Mouse (Mus musculus): ENCODE data around the gene Relch. TPM values are rescaled to one million over a fixed set of nuclear protein-coding genes. Genes with fewer than 3 reads are reported as not detected.

The Relch gene
- polyA plus RNA-seq, 1 experiment from 2014 or later = 16.3 TPM

GRCm38 (mm10) chr1:105674763-105675162 lies 11.1 kb downstream of the Relch start:
- Histone ChIP-seq H3K9me3 (replicated peaks; ENCODE audit: control insufficient read depth, low read length) (no peaks in the 10 kb centered on the region), H3K4me2 (ENCODE audit: low read depth, low read length) (no peak overlapping the region), H3K36me3 (ENCODE audit: control insufficient read depth, insufficient read depth) (0 out of 2 replicates have a peak, but pooled peaks cover 2% of the 10 kb centered on the region), H3K27me3 (ENCODE audit: control insufficient read depth, insufficient read depth, low read length) (no peaks in the 10 kb centered on the region), H3K27ac (ENCODE audit: low read length) (no peak overlapping the region), H3K9ac (ENCODE audit: low read length) (no peak overlapping the region), H3K4me1 (ENCODE audit: control insufficient read depth, insufficient read depth, low read length) (no peaks in the 10 kb centered on the region), H3K4me3 (ENCODE audit: low read length) (no peak overlapping the region)
- 84% methylated on average over 2 of the region's 2 CpGs for WGBS
- ATAC-seq (replicated peaks; ENCODE audit: extremely low read depth, insufficient read depth, low FRiP score) = no peak

GRCm38 (mm10) chr1:105680587-105680986 lies 16.9 kb downstream of the Relch start:
- Histone ChIP-seq H3K27me3 (ENCODE audit: control insufficient read depth, insufficient read depth, low read length) (no peaks in the 10 kb centered on the region), H3K4me3 (ENCODE audit: low read length) (no peak overlapping the region), H3K27ac (ENCODE audit: low read length) (no peak overlapping the region), H3K9ac (ENCODE audit: low read length) (no peak overlapping the region), H3K4me1 (ENCODE audit: control insufficient read depth, insufficient read depth, low read length) (no peaks in the 10 kb centered on the region), H3K9me3 (replicated peaks; ENCODE audit: control insufficient read depth, low read length) (no peaks in the 10 kb centered on the region), H3K4me2 (ENCODE audit: low read depth, low read length) (no peak overlapping the region), H3K36me3 (ENCODE audit: control insufficient read depth, insufficient read depth) (0 out of 2 replicates have a peak, but pooled peaks cover 2% of the 10 kb centered on the region)
- no peak for ATAC-seq (replicated peaks; ENCODE audit: extremely low read depth, insufficient read depth, low FRiP score)
- WGBS = 83% methylated on average over 1 of the region's 1 CpGs

DNA sequence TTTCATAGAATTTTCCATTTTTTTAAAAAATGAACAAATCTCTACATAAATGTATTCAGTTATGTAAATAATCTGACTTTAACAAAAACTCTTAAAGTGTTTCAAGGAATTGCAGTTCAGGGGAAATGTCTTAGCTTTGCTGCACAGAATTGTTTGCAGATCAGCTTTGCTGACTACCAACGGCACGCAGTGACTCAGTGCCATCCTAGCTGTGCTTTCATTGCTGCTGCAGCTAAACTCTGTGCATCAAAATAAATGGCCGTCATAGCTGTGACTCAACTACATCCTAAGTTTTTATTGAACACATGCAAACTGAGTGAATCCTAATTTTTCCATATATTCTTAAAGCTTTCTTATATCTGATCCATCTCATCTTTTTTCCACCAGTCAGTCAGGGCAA lies 21.8 kb downstream of the Relch start:
- no peaks in the 10 kb centered on the region for H3K4me1 ChIP-seq (ENCODE audit: control insufficient read depth, insufficient read depth, low read length)
- H3K27ac ChIP-seq (ENCODE audit: low read length) = no peak overlapping the region
- no peak overlapping the region for H3K9ac ChIP-seq (ENCODE audit: low read length)
- no peak overlapping the region for H3K4me2 ChIP-seq (ENCODE audit: low read depth, low read length)
- WGBS = 95% methylated on average over 3 of the region's 3 CpGs
- no peaks in the 10 kb centered on the region for H3K9me3 ChIP-seq (replicated peaks; ENCODE audit: control insufficient read depth, low read length)
- H3K27me3 ChIP-seq (ENCODE audit: control insufficient read depth, insufficient read depth, low read length) = no peaks in the 10 kb centered on the region
- H3K36me3 ChIP-seq (ENCODE audit: control insufficient read depth, insufficient read depth) = no peaks in the 10 kb centered on the region
- no peak overlapping the region for H3K4me3 ChIP-seq (ENCODE audit: low read length)
- no peak for ATAC-seq (replicated peaks; ENCODE audit: extremely low read depth, insufficient read depth, low FRiP score)

DNA sequence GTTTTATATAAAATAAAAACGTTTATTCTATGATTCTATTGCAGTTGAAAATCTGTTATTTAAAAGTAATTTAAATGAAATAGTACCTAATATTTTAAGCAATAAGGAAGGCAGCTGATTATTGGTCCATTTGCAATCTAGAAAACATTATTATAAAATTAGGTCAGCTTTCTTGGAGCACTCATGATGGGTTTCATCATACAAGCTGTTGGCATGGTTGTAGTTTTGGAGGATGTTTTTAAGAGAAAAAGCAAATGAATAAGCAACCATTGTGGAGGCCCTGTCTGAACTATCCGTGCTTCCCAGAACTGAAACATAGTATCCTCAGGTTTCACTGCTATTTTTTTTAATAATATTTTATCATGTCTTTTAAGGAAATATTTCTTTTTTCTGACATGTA lies 31.9 kb downstream of the Relch start:
- 73% methylated on average over 2 of the region's 2 CpGs for WGBS
- H3K4me3 ChIP-seq (ENCODE audit: low read length) = no peak overlapping the region
- H3K27me3 ChIP-seq (ENCODE audit: control insufficient read depth, insufficient read depth, low read length) = no peaks in the 10 kb centered on the region
- H3K27ac ChIP-seq (ENCODE audit: low read length) = no peak overlapping the region
- peaks cover 5% of the 10 kb centered on the region; the same call in 1 of the 2 replicates for H3K36me3 ChIP-seq (ENCODE audit: control insufficient read depth, insufficient read depth)
- no peak overlapping the region for H3K4me2 ChIP-seq (ENCODE audit: low read depth, low read length)
- no peaks in the 10 kb centered on the region for H3K9me3 ChIP-seq (replicated peaks; ENCODE audit: control insufficient read depth, low read length)
- ATAC-seq (replicated peaks; ENCODE audit: extremely low read depth, insufficient read depth, low FRiP score) = no peak
- no peak overlapping the region for H3K9ac ChIP-seq (ENCODE audit: low read length)
- H3K4me1 ChIP-seq (ENCODE audit: control insufficient read depth, insufficient read depth, low read length) = no peaks in the 10 kb centered on the region

DNA sequence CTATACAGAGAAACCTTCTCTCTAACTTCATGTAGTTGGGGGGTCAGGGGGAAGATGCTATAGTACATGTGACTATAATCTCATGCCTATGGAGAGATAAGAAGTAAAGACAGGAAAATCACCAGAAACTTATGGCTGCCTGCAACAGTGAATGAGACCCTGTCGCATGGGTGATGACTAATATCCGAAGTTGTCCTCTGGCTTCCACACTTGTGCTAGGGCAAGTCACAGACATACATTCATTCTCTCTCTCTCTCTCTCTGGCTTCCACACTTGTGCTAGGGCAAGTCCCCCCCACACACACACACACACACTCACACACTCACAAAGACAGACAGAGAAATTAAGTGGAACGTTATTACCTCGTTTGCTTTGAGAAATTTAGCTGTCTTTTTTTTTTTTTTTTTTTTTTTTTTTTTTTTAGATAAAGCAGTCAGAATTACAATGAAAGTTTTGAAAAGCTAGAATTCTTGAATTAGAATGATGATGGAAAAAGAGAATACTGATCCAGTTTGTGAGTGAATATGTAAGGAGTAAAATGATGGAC lies 37.4 kb downstream of the Relch start:
- Histone ChIP-seq H3K27ac (ENCODE audit: low read length) (no peak overlapping the region), H3K9me3 (replicated peaks; ENCODE audit: control insufficient read depth, low read length) (no peaks in the 10 kb centered on the region), H3K9ac (ENCODE audit: low read length) (no peak overlapping the region), H3K4me2 (ENCODE audit: low read depth, low read length) (no peak overlapping the region), H3K4me3 (ENCODE audit: low read length) (no peak overlapping the region), H3K27me3 (ENCODE audit: control insufficient read depth, insufficient read depth, low read length) (no peaks in the 10 kb centered on the region), H3K4me1 (ENCODE audit: control insufficient read depth, insufficient read depth, low read length) (no peaks in the 10 kb centered on the region), H3K36me3 (ENCODE audit: control insufficient read depth, insufficient read depth) (peaks cover 7% of the 10 kb centered on the region)
- ATAC-seq (replicated peaks; ENCODE audit: extremely low read depth, insufficient read depth, low FRiP score) = no peak
- 78% methylated on average over 4 of the region's 4 CpGs for WGBS

DNA sequence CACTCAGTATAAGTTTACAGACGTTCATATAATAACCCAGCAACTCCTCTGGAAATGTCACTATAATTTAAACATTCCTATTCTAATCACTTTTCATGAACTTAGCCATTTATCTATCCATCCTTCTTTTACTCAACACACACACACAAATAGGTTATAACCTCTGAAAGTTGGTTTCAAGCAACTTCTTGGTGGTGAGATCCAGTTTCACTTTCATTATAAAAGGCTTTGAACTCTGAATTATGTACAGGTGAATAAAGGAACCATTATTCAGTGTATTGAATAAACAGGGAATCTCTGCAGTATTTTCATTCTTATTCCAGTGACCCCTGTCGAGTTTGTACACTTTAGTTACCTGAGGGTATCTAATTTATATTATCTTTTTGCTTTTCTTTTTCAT lies 45.8 kb downstream of the Relch start:
- no peak overlapping the region for H3K4me2 ChIP-seq (ENCODE audit: low read depth, low read length)
- ATAC-seq (replicated peaks; ENCODE audit: extremely low read depth, insufficient read depth, low FRiP score) = no peak
- H3K9ac ChIP-seq (ENCODE audit: low read length) = no peak overlapping the region
- WGBS = 83% methylated on average over 2 of the region's 2 CpGs
- no peak overlapping the region for H3K27ac ChIP-seq (ENCODE audit: low read length)
- H3K4me1 ChIP-seq (ENCODE audit: control insufficient read depth, insufficient read depth, low read length) = no peaks in the 10 kb centered on the region
- no peak overlapping the region for H3K4me3 ChIP-seq (ENCODE audit: low read length)
- no peaks in the 10 kb centered on the region for H3K27me3 ChIP-seq (ENCODE audit: control insufficient read depth, insufficient read depth, low read length)
- peaks cover 3% of the 10 kb centered on the region for H3K36me3 ChIP-seq (ENCODE audit: control insufficient read depth, insufficient read depth)
- H3K9me3 ChIP-seq (replicated peaks; ENCODE audit: control insufficient read depth, low read length) = no peaks in the 10 kb centered on the region

DNA sequence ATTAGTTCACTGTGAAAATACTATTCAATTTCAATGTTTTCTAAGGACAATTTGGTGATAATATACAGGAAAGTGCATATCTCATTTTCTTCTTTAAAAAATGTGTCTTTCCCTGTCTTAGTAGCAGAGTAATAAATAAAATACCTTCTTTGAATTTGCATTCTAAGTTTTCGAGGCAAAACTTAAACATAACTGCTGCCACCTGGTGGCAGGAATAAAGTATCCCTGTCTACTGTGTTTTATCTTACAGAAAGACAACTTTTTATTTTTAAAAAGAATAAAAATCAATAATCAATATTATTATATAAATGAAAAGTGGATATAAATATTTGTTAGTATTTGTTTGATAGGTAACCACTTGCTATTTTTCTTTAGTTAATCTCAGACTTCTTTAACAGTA lies 47.6 kb downstream of the Relch start:
- Histone ChIP-seq H3K4me2 (ENCODE audit: low read depth, low read length) (no peak overlapping the region), H3K27ac (ENCODE audit: low read length) (no peak overlapping the region), H3K36me3 (ENCODE audit: control insufficient read depth, insufficient read depth) (no peaks in the 10 kb centered on the region; the same call in 1 of the 2 replicates), H3K9me3 (replicated peaks; ENCODE audit: control insufficient read depth, low read length) (no peaks in the 10 kb centered on the region), H3K4me1 (ENCODE audit: control insufficient read depth, insufficient read depth, low read length) (no peaks in the 10 kb centered on the region), H3K9ac (ENCODE audit: low read length) (no peak overlapping the region), H3K4me3 (ENCODE audit: low read length) (no peak overlapping the region), H3K27me3 (ENCODE audit: control insufficient read depth, insufficient read depth, low read length) (no peaks in the 10 kb centered on the region)
- 40% methylated on average over 1 of the region's 1 CpGs for WGBS
- no peak for ATAC-seq (replicated peaks; ENCODE audit: extremely low read depth, insufficient read depth, low FRiP score)

DNA sequence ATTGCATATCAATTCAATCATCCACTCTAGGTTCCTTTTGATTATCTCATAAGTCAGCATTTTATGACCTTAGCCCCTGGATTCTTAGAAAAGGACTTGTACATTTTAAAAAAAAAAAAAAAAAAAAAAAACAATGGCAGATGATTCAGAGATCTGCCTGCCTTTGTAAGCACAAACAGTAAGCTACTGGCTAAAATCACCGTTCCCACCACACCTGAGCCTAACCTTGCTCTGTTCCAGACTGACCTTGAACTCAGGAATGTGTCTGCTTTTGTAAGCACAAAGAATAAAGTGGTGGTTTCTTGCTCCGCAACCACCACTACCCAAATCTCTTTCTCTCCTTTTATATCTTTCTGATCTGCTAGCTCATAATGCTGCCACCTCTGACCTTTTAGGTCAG lies 49.2 kb downstream of the Relch start:
- H3K36me3 ChIP-seq (ENCODE audit: control insufficient read depth, insufficient read depth) = peaks cover 5% of the 10 kb centered on the region; the same call in 1 of the 2 replicates
- H3K4me1 ChIP-seq (ENCODE audit: control insufficient read depth, insufficient read depth, low read length) = no peaks in the 10 kb centered on the region
- WGBS = 90% methylated on average over 2 of the region's 2 CpGs

GRCm38 (mm10) chr1:105718358-105718757 lies 54.7 kb downstream of the Relch start:
- no peak overlapping the region for H3K27ac ChIP-seq (ENCODE audit: low read length)
- ATAC-seq (replicated peaks; ENCODE audit: extremely low read depth, insufficient read depth, low FRiP score) = no peak

More for the DNA sequence above, 49.2 kb downstream of the Relch start:
- H3K27ac ChIP-seq (ENCODE audit: low read length) = no peak overlapping the region
- no peaks in the 10 kb centered on the region for H3K9me3 ChIP-seq (replicated peaks; ENCODE audit: control insufficient read depth, low read length)
- no peak overlapping the region for H3K9ac ChIP-seq (ENCODE audit: low read length)
- H3K4me3 ChIP-seq (ENCODE audit: low read length) = no peak overlapping the region
- H3K4me2 ChIP-seq (ENCODE audit: low read depth, low read length) = no peak overlapping the region
- no peak for ATAC-seq (replicated peaks; ENCODE audit: extremely low read depth, insufficient read depth, low FRiP score)
- H3K27me3 ChIP-seq (ENCODE audit: control insufficient read depth, insufficient read depth, low read length) = no peaks in the 10 kb centered on the region

More at GRCm38 (mm10) chr1:105718358-105718757, 54.7 kb downstream of the Relch start:
- Histone ChIP-seq H3K4me2 (ENCODE audit: low read depth, low read length) (no peak overlapping the region), H3K9ac (ENCODE audit: low read length) (no peak overlapping the region), H3K27me3 (ENCODE audit: control insufficient read depth, insufficient read depth, low read length) (no peaks in the 10 kb centered on the region), H3K36me3 (ENCODE audit: control insufficient read depth, insufficient read depth) (peaks cover 14% of the 10 kb centered on the region), H3K9me3 (replicated peaks; ENCODE audit: control insufficient read depth, low read length) (no peaks in the 10 kb centered on the region), H3K4me3 (ENCODE audit: low read length) (no peak overlapping the region), H3K4me1 (ENCODE audit: control insufficient read depth, insufficient read depth, low read length) (no peaks in the 10 kb centered on the region)
- WGBS = 90% methylated on average over 1 of the region's 1 CpGs
